Mouse (Mus musculus): ENCODE measurements at regions not wholly inside any gene's neighbourhood (a gene's known extent, or its start where the extent isn't known, plus 50 kb on each side); places are given as distances from the start of the nearest gene placed in this dataset.

GRCm38 (mm10) chr19:26088318-26088717 is 416.1 kb downstream of the Dmrt2 start:
- H3K36me3 ChIP-seq (ENCODE audit: control insufficient read depth in 1 of 2, insufficient read depth in 2 of 2, low read length in 2 of 2): no peaks in the 10 kb centered on the region
- H3K79me2 ChIP-seq (ENCODE audit: control insufficient read depth, insufficient read depth, low read length, poor library complexity): no peaks in the 10 kb centered on the region
- no peaks in the 10 kb centered on the region for H3K4me1 ChIP-seq (ENCODE audit: control insufficient read depth in 1 of 2, insufficient read depth in 2 of 2, low read length in 2 of 2)
- DNase-seq (ENCODE audit: low read depth, low spot score): no peak
- no peak overlapping the region for H3K9ac ChIP-seq (ENCODE audit: control insufficient read depth, low read depth, low read length, poor library complexity, severe bottlenecking)
- no peak for TF ChIP-seq ELF1 (IDR thresholded peaks at IDR 0.05; ENCODE audit: low read depth, low read length)
- no peak for TF ChIP-seq TCF12 (IDR thresholded peaks at IDR 0.05; ENCODE audit: low read depth, low read length)
- TF ChIP-seq MYB (IDR thresholded peaks at IDR 0.05; ENCODE audit: low read depth, low read length): no peak
- no peak for TF ChIP-seq BHLHE40 (IDR thresholded peaks at IDR 0.05; ENCODE audit: borderline replicate concordance, low read depth, low read length)
- TF ChIP-seq JUND (IDR thresholded peaks at IDR 0.05; ENCODE audit: low read depth, low read length): no peak
- no peak for TF ChIP-seq ZKSCAN1 (IDR thresholded peaks at IDR 0.05; ENCODE audit: low read depth, low read length)
- TF ChIP-seq TBP (IDR thresholded peaks at IDR 0.05; ENCODE audit: low read depth, low read length): no peak
- TF ChIP-seq NRF1 (IDR thresholded peaks at IDR 0.05; ENCODE audit: insufficient read depth, low read depth, low read length, poor library complexity, severe bottlenecking): no peak
- no peak for TF ChIP-seq ETS1 (IDR thresholded peaks at IDR 0.05; ENCODE audit: low read depth, low read length)
- TF ChIP-seq ZMIZ1 (IDR thresholded peaks at IDR 0.05; ENCODE audit: low read depth, low read length): no peak
- no peak for TF ChIP-seq E2F4 (IDR thresholded peaks at IDR 0.05; ENCODE audit: borderline replicate concordance, low read depth, low read length)
- no peak for TF ChIP-seq POLR2AphosphoS5 (IDR thresholded peaks at IDR 0.05; ENCODE audit: borderline replicate concordance, low read depth, low read length)
- TF ChIP-seq ZNF384 (IDR thresholded peaks at IDR 0.05; ENCODE audit: low read depth, low read length): no peak
- no peak for TF ChIP-seq MAZ (IDR thresholded peaks at IDR 0.05; ENCODE audit: low read depth, low read length)
- no peak for TF ChIP-seq USF1 (IDR thresholded peaks at IDR 0.05; ENCODE audit: low read depth, low read length)
- no peak for TF ChIP-seq USF2 (IDR thresholded peaks at IDR 0.05; ENCODE audit: borderline replicate concordance in 1 of 2, insufficient read depth in 1 of 2, low read depth in 1 of 2, low read length in 2 of 2)
- no peak overlapping the region for H3K27ac ChIP-seq (ENCODE audit: control insufficient read depth, low read depth, low read length)
- H3K9me3 ChIP-seq (replicated peaks; ENCODE audit: insufficient read depth, low read length): no peaks in the 10 kb centered on the region
- no peak overlapping the region for H3K4me3 ChIP-seq (ENCODE audit: control insufficient read depth in 1 of 2, insufficient read depth in 1 of 2, low read depth in 2 of 2, low read length in 2 of 2)
- no peaks in the 10 kb centered on the region for H3K27me3 ChIP-seq (ENCODE audit: control insufficient read depth in 1 of 2, insufficient read depth in 2 of 2, low read length in 2 of 2)

GRCm38 (mm10) chr19:26091386-26091785 is 419.2 kb downstream of the Dmrt2 start:
- H3K27me3 ChIP-seq (ENCODE audit: control insufficient read depth in 1 of 2, insufficient read depth in 2 of 2, low read length in 2 of 2): no peaks in the 10 kb centered on the region
- H3K4me3 ChIP-seq (ENCODE audit: control insufficient read depth in 1 of 2, insufficient read depth in 1 of 2, low read depth in 2 of 2, low read length in 2 of 2): no peak overlapping the region
- H3K9ac ChIP-seq (ENCODE audit: control insufficient read depth, low read depth, low read length, poor library complexity, severe bottlenecking): no peak overlapping the region
- H3K9me3 ChIP-seq (replicated peaks; ENCODE audit: insufficient read depth, low read length): no peaks in the 10 kb centered on the region
- TF ChIP-seq MEF2A (IDR thresholded peaks at IDR 0.05; ENCODE audit: extremely low read depth, insufficient replicate concordance, low read depth, low read length, poor library complexity, severe bottlenecking) (no peak), POLR2A (IDR thresholded peaks at IDR 0.05; ENCODE audit: control insufficient read depth in 1 of 2, insufficient read depth in 1 of 2, low read depth in 1 of 2, low read length in 2 of 2, poor library complexity in 1 of 2) (no peak), MAFK (IDR thresholded peaks at IDR 0.05; ENCODE audit: borderline replicate concordance, low read depth, low read length) (no peak), HCFC1 (IDR thresholded peaks at IDR 0.05; ENCODE audit: low read depth, low read length) (no peak), CHD1 (IDR thresholded peaks at IDR 0.05; ENCODE audit: low read depth, low read length) (no peak)
- H3K27ac ChIP-seq (ENCODE audit: control insufficient read depth, low read depth, low read length): no peak overlapping the region
- no peaks in the 10 kb centered on the region for H3K79me2 ChIP-seq (ENCODE audit: control insufficient read depth, insufficient read depth, low read length, poor library complexity)
- DNase-seq (ENCODE audit: low read depth, low spot score): no peak
- no peaks in the 10 kb centered on the region for H3K36me3 ChIP-seq (ENCODE audit: control insufficient read depth in 1 of 2, insufficient read depth in 2 of 2, low read length in 2 of 2)
- no peaks in the 10 kb centered on the region for H3K4me1 ChIP-seq (ENCODE audit: control insufficient read depth in 1 of 2, insufficient read depth in 2 of 2, low read length in 2 of 2)
